Mouse (Mus musculus) liver, embryonic 13.5 days (tissue): ENCODE results near the gene Btn1a1. TPM values are rescaled to one million over a fixed set of nuclear protein-coding genes. Genes with fewer than 3 reads are reported as not detected.

ENCODE experiments used
- ATAC-seq: fragments of 200-750 bp; cut with Nextera tagmentation; 2 replicates; pipeline ENCODE4 v1.8.0; 2017; ENCODE audit warnings: low read depth, mild to moderate bottlenecking, moderate number of reproducible peaks, moderate library complexity
- DNase-seq: peaks from one replicate; pipeline ENCODE4 v3.0.0; 2022
- H3K27ac ChIP-seq: fragments of 300-500 bp; sonication (generic); 2 replicates; pipeline ENCODE4 v1.5.1; 2015; ENCODE audit warnings: moderate library complexity, mild to moderate bottlenecking, inconsistent platforms
- H3K27me3 ChIP-seq: fragments of 300-500 bp; sonication (generic); 2 replicates; pipeline ENCODE4 v1.6.1; 2015; ENCODE audit warnings: mild to moderate bottlenecking, inconsistent platforms
- H3K36me3 ChIP-seq: fragments of 300-500 bp; sonication (generic); 2 replicates; pipeline ENCODE4 v1.6.1; 2015; ENCODE audit warnings: mild to moderate bottlenecking, inconsistent platforms
- H3K4me1 ChIP-seq: fragments of 300-500 bp; sonication (generic); replicated peaks from 2 replicates; pipeline ENCODE4 v1.6.1; 2015; ENCODE audit warnings: inconsistent platforms
- H3K4me2 ChIP-seq: fragments of 300-500 bp; sonication (generic); 2 replicates; pipeline ENCODE4 v1.6.1; 2015; ENCODE audit warnings: inconsistent platforms, mild to moderate bottlenecking, moderate library complexity
- H3K4me3 ChIP-seq: fragments of 300-500 bp; sonication (generic); replicated peaks from 2 replicates; pipeline ENCODE4 v1.5.1; 2015; ENCODE audit warnings: mild to moderate bottlenecking, inconsistent platforms
- H3K9ac ChIP-seq: fragments of 300-500 bp; sonication (generic); 2 replicates; pipeline ENCODE4 v1.6.1; 2015; ENCODE audit warnings: mild to moderate bottlenecking, inconsistent platforms
- H3K9me3 ChIP-seq: fragments of 300-500 bp; sonication (generic); replicated peaks from 2 replicates; pipeline ENCODE4 v1.6.1; 2016; ENCODE audit warnings: inconsistent platforms
- WGBS: fragments of 180-500 bp; shearing (Covaris S2); methylation state at CpG from one replicate; pipeline ENCODE4 v1.1.7; 2015; ENCODE audit not compliant: insufficient replicate concordance; 5-methylcytosine and 5-hydroxymethylcytosine counted together
- polyA plus RNA-seq: library from polyadenylated mRNA; unstranded; fragments of >200 nt; fragmentation: Nextera tagmentation; extraction: Ambion mirVana; gene quantifications from 2 replicates; pipeline ENCODE4 v1.2.1, GENCODE M21; 2015

Btn1a1 gene
- polyA plus RNA-seq, 1 experiment from 2014 or later, result 1.5 TPM

GRCm38 (mm10) chr13:23500424-23501200, 34.9 kb upstream of the Btn1a1 start:
- peak; percentile 79 for ATAC-seq
- peak overlapping the region; percentile 58 for H3K4me3 ChIP-seq
- H3K27me3 ChIP-seq, result no peaks in the 10 kb centered on the region
- H3K4me2 ChIP-seq, result peak overlapping the region; percentile 76
- H3K27ac ChIP-seq, result no peak overlapping the region
- no peak overlapping the region for H3K9ac ChIP-seq
- H3K9me3 ChIP-seq, result no peaks in the 10 kb centered on the region
- under 1% methylated on average over 17 of the region's 17 CpGs for WGBS
- H3K36me3 ChIP-seq, result no peaks in the 10 kb centered on the region
- peaks cover 69% of the 10 kb centered on the region for H3K4me1 ChIP-seq
- DNase-seq, result peak; percentile 88

GRCm38 (mm10) chr13:23499943-23500342, 34.2 kb upstream of the Btn1a1 start:
- H3K4me2 ChIP-seq, result peak overlapping the region; percentile 76
- peak; percentile 58 for ATAC-seq
- H3K27ac ChIP-seq, result no peak overlapping the region
- DNase-seq, result no peak
- H3K27me3 ChIP-seq, result no peaks in the 10 kb centered on the region
- H3K36me3 ChIP-seq, result no peaks in the 10 kb centered on the region
- H3K9me3 ChIP-seq, result no peaks in the 10 kb centered on the region
- WGBS, result 1% methylated on average over 7 of the region's 7 CpGs
- H3K4me1 ChIP-seq, result peaks cover 63% of the 10 kb centered on the region
- no peak overlapping the region for H3K9ac ChIP-seq
- peak overlapping the region; percentile 58 for H3K4me3 ChIP-seq

GRCm38 (mm10) chr13:23498653-23499052, 33.0 kb upstream of the Btn1a1 start:
- peak overlapping the region; percentile 56 for H3K9ac ChIP-seq
- WGBS, result 12% methylated on average over 10 of the region's 10 CpGs
- H3K27ac ChIP-seq, result peak overlapping the region; percentile 15; the same call in 1 of the 2 replicates
- peak overlapping the region; percentile 76 for H3K4me2 ChIP-seq
- H3K9me3 ChIP-seq, result no peaks in the 10 kb centered on the region
- DNase-seq, result no peak
- peaks cover 55% of the 10 kb centered on the region for H3K4me1 ChIP-seq
- no peaks in the 10 kb centered on the region for H3K36me3 ChIP-seq
- ATAC-seq, result no peak
- H3K27me3 ChIP-seq, result no peaks in the 10 kb centered on the region
- H3K4me3 ChIP-seq, result peak overlapping the region; percentile 58

GRCm38 (mm10) chr13:23497656-23498321, 32.1 kb upstream of the Btn1a1 start:
- peak overlapping the region; percentile 76 for H3K4me2 ChIP-seq
- peak overlapping the region; percentile 58 for H3K4me3 ChIP-seq
- no peaks in the 10 kb centered on the region for H3K36me3 ChIP-seq
- peak overlapping the region; percentile 56; the same call in 1 of the 2 replicates for H3K9ac ChIP-seq
- DNase-seq (peak; percentile 70), ATAC-seq (peak; percentile 54; the same call in 1 of the 2 replicates)
- H3K9me3 ChIP-seq, result no peaks in the 10 kb centered on the region
- no peak overlapping the region for H3K27ac ChIP-seq
- H3K4me1 ChIP-seq, result peaks cover 52% of the 10 kb centered on the region
- 1% methylated on average over 19 of the region's 19 CpGs for WGBS
- H3K27me3 ChIP-seq, result no peaks in the 10 kb centered on the region

- no peak for ATAC-seq
- DNase-seq, result no peak
- Histone ChIP-seq H3K27ac (no peak overlapping the region), H3K27me3 (no peaks in the 10 kb centered on the region), H3K9ac (no peak overlapping the region), H3K4me2 (no peak overlapping the region), H3K4me3 (no peak overlapping the region), H3K9me3 (no peaks in the 10 kb centered on the region), H3K4me1 (peaks cover 56% of the 10 kb centered on the region), H3K36me3 (no peaks in the 10 kb centered on the region)
- WGBS, result 63% methylated on average over 6 of the region's 6 CpGs
Observed at GRCm38 (mm10) chr13:23495526-23495925, 29.8 kb upstream of the Btn1a1 start.

GRCm38 (mm10) chr13:23491990-23492389, 26.3 kb upstream of the Btn1a1 start:
- DNase-seq (no peak), ATAC-seq (no peak)
- WGBS, result 9% methylated on average over 14 of the region's 14 CpGs

GRCm38 (mm10) chr13:23491263-23491662, 25.6 kb upstream of the Btn1a1 start:
- no peak overlapping the region for H3K9ac ChIP-seq
- no peaks in the 10 kb centered on the region for H3K36me3 ChIP-seq
- DNase-seq, result no peak
- peaks cover 37% of the 10 kb centered on the region for H3K4me1 ChIP-seq
- ATAC-seq, result peak; percentile 66
- H3K9me3 ChIP-seq, result no peaks in the 10 kb centered on the region
- H3K27ac ChIP-seq, result no peak overlapping the region
- no peak overlapping the region for H3K4me2 ChIP-seq
- WGBS, result 5% methylated on average over 1 of the region's 1 CpGs
- peaks cover 17% of the 10 kb centered on the region for H3K27me3 ChIP-seq
- no peak overlapping the region for H3K4me3 ChIP-seq

More at GRCm38 (mm10) chr13:23491990-23492389, 26.3 kb upstream of the Btn1a1 start:
- no peaks in the 10 kb centered on the region for H3K36me3 ChIP-seq
- H3K9me3 ChIP-seq, result no peaks in the 10 kb centered on the region
- peak overlapping the region; percentile 46 for H3K4me3 ChIP-seq
- peaks cover 39% of the 10 kb centered on the region for H3K4me1 ChIP-seq
- peak overlapping the region; percentile 66 for H3K4me2 ChIP-seq
- no peak overlapping the region for H3K27ac ChIP-seq
- H3K27me3 ChIP-seq, result peaks cover 13% of the 10 kb centered on the region
- peak overlapping the region; percentile 46 for H3K9ac ChIP-seq

- no peak overlapping the region for H3K4me2 ChIP-seq
- no peak overlapping the region for H3K27ac ChIP-seq
- H3K36me3 ChIP-seq, result no peaks in the 10 kb centered on the region
- H3K9ac ChIP-seq, result no peak overlapping the region
- no peaks in the 10 kb centered on the region for H3K9me3 ChIP-seq
- no peak overlapping the region for H3K4me3 ChIP-seq
- H3K4me1 ChIP-seq, result peaks cover 37% of the 10 kb centered on the region
- H3K27me3 ChIP-seq, result peaks cover 17% of the 10 kb centered on the region
- WGBS, result 26% methylated on average over 1 of the region's 1 CpGs
- 0 out of 2 replicates have a peak, but pooled peaks have one; percentile 27 for ATAC-seq
- DNase-seq, result no peak
Observed at GRCm38 (mm10) chr13:23490863-23491262, 25.2 kb upstream of the Btn1a1 start.

GRCm38 (mm10) chr13:23488400-23489322, 23.0 kb upstream of the Btn1a1 start, which contains the start of gene Btn2a2:
Gene Btn2a2, minus strand, starts transcription at chr13:23488857.
- Histone ChIP-seq H3K4me1 (peaks cover 35% of the 10 kb centered on the region), H3K9ac (peak within 1 kb of the TSS; percentile 24; the same call in 1 of the 2 replicates), H3K4me3 (peak within 1 kb of the TSS; percentile 26; the same call in 1 of the 2 replicates), H3K9me3 (no peaks in the 10 kb centered on the region), H3K27me3 (peaks cover 17% of the 10 kb centered on the region), H3K27ac (no peak within 1 kb of the TSS), H3K36me3 (no peaks in the 10 kb centered on the region), H3K4me2 (peak within 1 kb of the TSS; percentile 49)
- WGBS, result 10% methylated on average over 14 of the region's 14 CpGs
- no peak for DNase-seq
- ATAC-seq, result peak; percentile 69

GRCm38 (mm10) chr13:23485271-23485670, 19.6 kb upstream of the Btn1a1 start:
- DNase-seq, result no peak
- Histone ChIP-seq H3K36me3 (no peaks in the 10 kb centered on the region), H3K9me3 (no peaks in the 10 kb centered on the region), H3K4me1 (peaks cover 13% of the 10 kb centered on the region), H3K27ac (no peak overlapping the region), H3K27me3 (peaks cover 31% of the 10 kb centered on the region), H3K4me3 (no peak overlapping the region), H3K9ac (no peak overlapping the region), H3K4me2 (no peak overlapping the region)
- no peak for ATAC-seq
- WGBS, result 32% methylated on average over 5 of the region's 5 CpGs
